Mouse (Mus musculus) intestine, postnatal 0 days (tissue): ENCODE measurements at regions not wholly inside any gene's neighbourhood (a gene's known extent, or its start where the extent isn't known, plus 50 kb on each side); places are given as distances from the start of the nearest gene placed in this dataset.

Experiments
- ATAC-seq: fragments of 200-750 bp; cut with Nextera tagmentation; 2 replicates; pipeline ENCODE4 v1.8.0; 2017; ENCODE audit warnings: mild to moderate bottlenecking, moderate TSS enrichment, moderate library complexity
- H3K27ac ChIP-seq: fragments of 300-500 bp; sonication (generic); 2 replicates; pipeline ENCODE4 v1.5.1; 2014; ENCODE audit warnings: mild to moderate bottlenecking, low read depth, low read length, moderate library complexity
- H3K27me3 ChIP-seq: fragments of 300-500 bp; sonication (generic); replicated peaks from 2 replicates; pipeline ENCODE4 v1.6.1; 2014; ENCODE audit warnings: low read length, mixed read lengths; ENCODE audit not compliant: control insufficient read depth, insufficient read depth
- H3K36me3 ChIP-seq: fragments of 300-500 bp; sonication (generic); 2 replicates; pipeline ENCODE4 v1.6.1; 2014; ENCODE audit warnings: mild to moderate bottlenecking, moderate library complexity; ENCODE audit not compliant: control insufficient read depth, insufficient read depth
- H3K4me1 ChIP-seq: fragments of 300-500 bp; sonication (generic); replicated peaks from 2 replicates; pipeline ENCODE4 v1.6.1; 2014; ENCODE audit warnings: antibody characterized with exemption, low read length, mixed read lengths; ENCODE audit not compliant: control insufficient read depth, insufficient read depth
- H3K4me2 ChIP-seq: fragments of 300-500 bp; sonication (generic); replicated peaks from 2 replicates; pipeline ENCODE4 v1.6.1; 2014; ENCODE audit warnings: low read depth, mild to moderate bottlenecking, moderate library complexity
- H3K4me3 ChIP-seq: fragments of 300-500 bp; sonication (generic); 2 replicates; pipeline ENCODE4 v1.5.1; 2014; ENCODE audit warnings: low read depth, low read length
- H3K9ac ChIP-seq: fragments of 300-500 bp; sonication (generic); 2 replicates; pipeline ENCODE4 v1.6.1; 2014; ENCODE audit warnings: mild to moderate bottlenecking, low read depth, low read length
- H3K9me3 ChIP-seq: fragments of 300-500 bp; sonication (generic); 2 replicates; pipeline ENCODE4 v1.6.1; 2016; ENCODE audit warnings: mixed run types; ENCODE audit not compliant: control insufficient read depth
- CTCF ChIP-seq: sonication (generic); IDR thresholded peaks from 2 replicates; pipeline ENCODE4 v1.5.1; 2016; ENCODE audit warnings: low read depth, mild to moderate bottlenecking, control low read depth, antibody characterized with exemption, moderate library complexity
- WGBS: fragments of 180-500 bp; shearing (Covaris S2); extraction: QIAGEN DNeasy Blood & Tissue Kit; methylation state at CpG from one replicate; pipeline ENCODE4 v1.1.7; 2014; 5-methylcytosine and 5-hydroxymethylcytosine counted together

GRCm38 (mm10) chr3:38754632-38755123, 132.1 kb upstream of the Fat4 start:
- WGBS, result 76% methylated on average over 5 of the region's 5 CpGs
- Histone ChIP-seq H3K27me3 (no peaks in the 10 kb centered on the region), H3K36me3 (no peaks in the 10 kb centered on the region), H3K4me1 (no peaks in the 10 kb centered on the region), H3K27ac (no peak overlapping the region), H3K9me3 (no peaks in the 10 kb centered on the region), H3K9ac (no peak overlapping the region), H3K4me2 (no peak overlapping the region), H3K4me3 (no peak overlapping the region)
- no peak for ATAC-seq
- no peak for TF ChIP-seq CTCF

- Histone ChIP-seq H3K27me3 (no peaks in the 10 kb centered on the region), H3K4me3 (no peak overlapping the region), H3K4me1 (no peaks in the 10 kb centered on the region), H3K9me3 (no peaks in the 10 kb centered on the region), H3K27ac (no peak overlapping the region), H3K4me2 (no peak overlapping the region), H3K36me3 (no peaks in the 10 kb centered on the region), H3K9ac (no peak overlapping the region)
- WGBS, result 72% methylated on average over 2 of the region's 2 CpGs
- no peak for ATAC-seq
- TF ChIP-seq CTCF, result no peak
Measured at GRCm38 (mm10) chr3:38753446-38754205, 133.1 kb upstream of the Fat4 start.

GRCm38 (mm10) chr3:38742155-38742554, 144.6 kb upstream of the Fat4 start:
- no peak overlapping the region for H3K4me2 ChIP-seq
- no peaks in the 10 kb centered on the region for H3K27me3 ChIP-seq
- no peaks in the 10 kb centered on the region for H3K36me3 ChIP-seq
- no peak overlapping the region for H3K9ac ChIP-seq
- no peak for TF ChIP-seq CTCF
- WGBS, result 88% methylated on average over 4 of the region's 4 CpGs
- H3K27ac ChIP-seq, result no peak overlapping the region
- no peaks in the 10 kb centered on the region for H3K4me1 ChIP-seq
- no peak for ATAC-seq
- no peaks in the 10 kb centered on the region for H3K9me3 ChIP-seq
- H3K4me3 ChIP-seq, result no peak overlapping the region

- Histone ChIP-seq H3K9me3 (no peaks in the 10 kb centered on the region), H3K27me3 (no peaks in the 10 kb centered on the region), H3K4me3 (no peak overlapping the region), H3K4me2 (no peak overlapping the region), H3K27ac (no peak overlapping the region), H3K36me3 (no peaks in the 10 kb centered on the region), H3K9ac (no peak overlapping the region), H3K4me1 (no peaks in the 10 kb centered on the region)
- no peak for ATAC-seq
- no peak for TF ChIP-seq CTCF
- 87% methylated on average over 1 of the region's 1 CpGs for WGBS
Measured at GRCm38 (mm10) chr3:38722606-38723005, 164.1 kb upstream of the Fat4 start.

GRCm38 (mm10) chr3:38712078-38712873, 174.5 kb upstream of the Fat4 start:
- ATAC-seq, result no peak

GRCm38 (mm10) chr3:38711229-38711628, 175.5 kb upstream of the Fat4 start:
- ATAC-seq, result no peak

More at GRCm38 (mm10) chr3:38712078-38712873, 174.5 kb upstream of the Fat4 start:
- Histone ChIP-seq H3K9me3 (no peaks in the 10 kb centered on the region), H3K27me3 (no peaks in the 10 kb centered on the region), H3K4me3 (no peak overlapping the region), H3K36me3 (no peaks in the 10 kb centered on the region), H3K9ac (no peak overlapping the region), H3K27ac (no peak overlapping the region), H3K4me2 (no peak overlapping the region), H3K4me1 (no peaks in the 10 kb centered on the region)
- TF ChIP-seq CTCF, result no peak
- WGBS, result 31% methylated on average over 9 of the region's 9 CpGs

More at GRCm38 (mm10) chr3:38711229-38711628, 175.5 kb upstream of the Fat4 start:
- H3K36me3 ChIP-seq, result no peaks in the 10 kb centered on the region
- H3K27ac ChIP-seq, result no peak overlapping the region
- 56% methylated on average over 6 of the region's 6 CpGs for WGBS
- no peak overlapping the region for H3K4me3 ChIP-seq
- no peak for TF ChIP-seq CTCF
- no peak overlapping the region for H3K4me2 ChIP-seq
- H3K9me3 ChIP-seq, result no peaks in the 10 kb centered on the region
- no peak overlapping the region for H3K9ac ChIP-seq
- no peaks in the 10 kb centered on the region for H3K27me3 ChIP-seq
- no peaks in the 10 kb centered on the region for H3K4me1 ChIP-seq
